Mouse (Mus musculus): ENCODE measurements at regions not wholly inside any gene's neighbourhood (a gene's known extent, or its start where the extent isn't known, plus 50 kb on each side); places are given as distances from the start of the nearest gene placed in this dataset.
A peak's percentile ranks its signal among the peaks of the same experiment; 100 is the strongest.

DNA sequence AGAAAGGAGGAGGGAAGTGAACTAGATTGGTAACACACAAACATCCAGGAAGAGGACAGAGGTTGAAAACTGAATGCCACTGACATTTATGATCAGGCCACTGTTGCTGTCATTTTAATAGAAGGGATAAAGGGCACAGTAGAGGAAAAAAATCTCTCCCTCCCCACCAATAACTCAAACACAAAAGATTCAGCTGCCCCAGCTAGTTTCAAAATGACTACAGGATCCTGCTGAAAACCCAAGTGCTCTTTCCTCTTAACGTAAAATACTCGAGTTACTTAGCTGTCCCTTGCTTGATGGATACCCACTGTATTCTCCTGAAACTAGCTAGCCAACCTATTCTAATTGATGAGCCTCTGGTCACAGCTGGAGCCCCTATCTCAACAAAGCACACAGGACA, 211.7 kb downstream of the Rps29 start:
- TF ChIP-seq JUN (IDR thresholded peaks at IDR 0.05; ENCODE audit: insufficient read depth, low read depth, low read length), result no peak; the same call in 1 of the 2 replicates
- TF ChIP-seq NELFE (IDR thresholded peaks at IDR 0.05; ENCODE audit: low read depth, low read length), result no peak
- TF ChIP-seq MEF2A (IDR thresholded peaks at IDR 0.05; ENCODE audit: borderline replicate concordance, low read depth, low read length), result no peak
- no peak for TF ChIP-seq KAT2A (IDR thresholded peaks at IDR 0.05; ENCODE audit: insufficient replicate concordance, low read length)
- no peak for TF ChIP-seq ELF1 (IDR thresholded peaks at IDR 0.05; ENCODE audit: low read depth, low read length)
- peak; percentile 65 for TF ChIP-seq IRF4 (IDR thresholded peaks at IDR 0.05; ENCODE audit: low read depth, low read length)
- 0 out of 2 replicates have a peak, but pooled peaks have one; percentile 36 for TF ChIP-seq EP300 (IDR thresholded peaks at IDR 0.05; ENCODE audit: low read length)
- no peak for TF ChIP-seq GABPA (IDR thresholded peaks at IDR 0.05; ENCODE audit: insufficient replicate concordance, low read depth, low read length)
- TF ChIP-seq TBP (conservative IDR thresholded peaks at IDR 0.05; ENCODE audit: low read depth, low read length), result no peak
- TF ChIP-seq ZNF384 (IDR thresholded peaks at IDR 0.05; ENCODE audit: low read depth, low read length), result no peak
- TF ChIP-seq JUND (conservative IDR thresholded peaks at IDR 0.05; ENCODE audit: low read depth, low read length), result peak; percentile 77
- peaks cover 0 to 27% of the 10 kb centered on the region in 2 experiments; a peak in 2 of 4 replicates for H3K4me1 ChIP-seq (ENCODE audit: control insufficient read depth in 1 of 2, insufficient read depth in 2 of 2)
- dilution Hi-C loops (cut with MboI; ENCODE audit: extremely low pct_ligation_motif_present, extremely low pct_unique_long_range_greater_than_20kb, low sequenced_read_pairs), result no loop called here
- peak; percentile 44 for DNase-seq (ENCODE audit: extremely low read depth)
- in situ Hi-C loops (cut with MboI; ENCODE audit: low pct_ligation_motif_present, low pct_unique_long_range_greater_than_20kb, low sequenced_read_pairs), result no loop called here
- no peaks in the 10 kb centered on the region for H3K27me3 ChIP-seq (replicated peaks)
- no peak overlapping the region for H3K4me2 ChIP-seq (ENCODE audit: insufficient read depth, low read depth, poor library complexity, severe bottlenecking)
- H3K9me3 ChIP-seq (replicated peaks; ENCODE audit: low read length), result no peaks in the 10 kb centered on the region
- H3K27ac ChIP-seq (ENCODE audit: insufficient read depth, low read depth), result no peak overlapping the region
- no peak overlapping the region for H3K9ac ChIP-seq (ENCODE audit: insufficient read depth, low read depth)
- no peaks in the 10 kb centered on the region for H3K36me3 ChIP-seq (replicated peaks in 1 of 2; ENCODE audit: control insufficient read depth in 1 of 2, insufficient read depth in 1 of 2, low read length in 1 of 2)
- no peaks in the 10 kb centered on the region for H3K79me2 ChIP-seq (replicated peaks; ENCODE audit: control insufficient read depth, extremely low read depth, insufficient read depth, poor library complexity, severe bottlenecking)
- no peak overlapping the region for H3K4me3 ChIP-seq (replicated peaks in 1 of 3; ENCODE audit: low read depth in 2 of 3, low read length in 2 of 3, poor library complexity in 1 of 3)

DNA sequence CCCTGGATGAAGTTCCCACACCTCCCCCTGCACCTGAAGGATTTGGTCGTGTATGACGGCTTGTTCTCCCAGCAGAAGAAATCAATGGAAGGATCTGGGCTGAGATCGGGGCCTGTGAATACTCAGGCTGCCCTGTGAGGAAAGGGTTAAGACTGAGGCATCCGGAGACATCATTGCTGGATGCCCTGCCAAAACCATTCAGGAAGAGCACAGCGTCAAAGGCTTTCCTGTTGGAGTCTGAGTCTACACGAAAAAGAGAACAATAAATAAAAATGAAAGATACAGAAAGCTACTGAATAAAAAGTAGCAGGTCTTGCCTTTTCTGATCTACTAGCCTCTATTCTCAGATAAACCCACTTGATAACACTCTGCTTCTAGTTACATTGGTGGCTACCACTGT, 248.4 kb downstream of the Rps29 start:
- in situ Hi-C loops (cut with MboI; ENCODE audit: low pct_ligation_motif_present, low pct_unique_long_range_greater_than_20kb, low sequenced_read_pairs) (no loop called here), dilution Hi-C loops (cut with MboI; ENCODE audit: extremely low pct_ligation_motif_present, extremely low pct_unique_long_range_greater_than_20kb, low sequenced_read_pairs) (no loop called here)
- H3K27me3 ChIP-seq (replicated peaks), result no peaks in the 10 kb centered on the region
- TF ChIP-seq GABPA (IDR thresholded peaks at IDR 0.05; ENCODE audit: insufficient replicate concordance, low read depth, low read length) (no peak), NRF1 (IDR thresholded peaks at IDR 0.05; ENCODE audit: low read depth, low read length) (no peak), ETS1 (conservative IDR thresholded peaks at IDR 0.05; ENCODE audit: low read depth, low read length) (no peak), CHD2 (IDR thresholded peaks at IDR 0.05; ENCODE audit: low read length) (no peak), UBTF (IDR thresholded peaks at IDR 0.05; ENCODE audit: low read depth, low read length) (no peak), HCFC1 (IDR thresholded peaks at IDR 0.05; ENCODE audit: low read depth, low read length) (no peak), MAZ (IDR thresholded peaks at IDR 0.05; ENCODE audit: low read depth, low read length) (no peak), PAX5 (IDR thresholded peaks at IDR 0.05; ENCODE audit: low read length) (no peak), ZMIZ1 (IDR thresholded peaks at IDR 0.05; ENCODE audit: low read depth, low read length) (no peak), RAD21 (IDR thresholded peaks at IDR 0.05; ENCODE audit: low read depth, low read length) (no peak), POLR2AphosphoS2 (IDR thresholded peaks at IDR 0.05; ENCODE audit: low read depth, low read length) (no peak), ZKSCAN1 (IDR thresholded peaks at IDR 0.05; ENCODE audit: borderline replicate concordance, low read depth, low read length) (no peak), E2F4 (IDR thresholded peaks at IDR 0.05; ENCODE audit: insufficient replicate concordance, low read depth, low read length) (no peak), MYC (IDR thresholded peaks at IDR 0.05; ENCODE audit: low read depth, low read length) (no peak)
- no peak overlapping the region for H3K27ac ChIP-seq (ENCODE audit: insufficient read depth, low read depth)
- no peak overlapping the region for H3K4me2 ChIP-seq (ENCODE audit: insufficient read depth, low read depth, poor library complexity, severe bottlenecking)
- H3K4me3 ChIP-seq (replicated peaks in 1 of 3; ENCODE audit: low read depth in 2 of 3, low read length in 2 of 3, poor library complexity in 1 of 3), result no peak overlapping the region
- no peak overlapping the region for H3K9ac ChIP-seq (ENCODE audit: insufficient read depth, low read depth)
- H3K36me3 ChIP-seq (replicated peaks in 1 of 2; ENCODE audit: control insufficient read depth in 1 of 2, insufficient read depth in 1 of 2, low read length in 1 of 2), result no peaks in the 10 kb centered on the region
- H3K79me2 ChIP-seq (replicated peaks; ENCODE audit: control insufficient read depth, extremely low read depth, insufficient read depth, poor library complexity, severe bottlenecking), result no peaks in the 10 kb centered on the region
- H3K9me3 ChIP-seq (replicated peaks; ENCODE audit: low read length), result no peaks in the 10 kb centered on the region
- H3K4me1 ChIP-seq (ENCODE audit: control insufficient read depth in 1 of 2, insufficient read depth in 2 of 2), result no peaks in the 10 kb centered on the region
- no peak for DNase-seq (ENCODE audit: extremely low read depth)
